In the genomic region with DNA sequence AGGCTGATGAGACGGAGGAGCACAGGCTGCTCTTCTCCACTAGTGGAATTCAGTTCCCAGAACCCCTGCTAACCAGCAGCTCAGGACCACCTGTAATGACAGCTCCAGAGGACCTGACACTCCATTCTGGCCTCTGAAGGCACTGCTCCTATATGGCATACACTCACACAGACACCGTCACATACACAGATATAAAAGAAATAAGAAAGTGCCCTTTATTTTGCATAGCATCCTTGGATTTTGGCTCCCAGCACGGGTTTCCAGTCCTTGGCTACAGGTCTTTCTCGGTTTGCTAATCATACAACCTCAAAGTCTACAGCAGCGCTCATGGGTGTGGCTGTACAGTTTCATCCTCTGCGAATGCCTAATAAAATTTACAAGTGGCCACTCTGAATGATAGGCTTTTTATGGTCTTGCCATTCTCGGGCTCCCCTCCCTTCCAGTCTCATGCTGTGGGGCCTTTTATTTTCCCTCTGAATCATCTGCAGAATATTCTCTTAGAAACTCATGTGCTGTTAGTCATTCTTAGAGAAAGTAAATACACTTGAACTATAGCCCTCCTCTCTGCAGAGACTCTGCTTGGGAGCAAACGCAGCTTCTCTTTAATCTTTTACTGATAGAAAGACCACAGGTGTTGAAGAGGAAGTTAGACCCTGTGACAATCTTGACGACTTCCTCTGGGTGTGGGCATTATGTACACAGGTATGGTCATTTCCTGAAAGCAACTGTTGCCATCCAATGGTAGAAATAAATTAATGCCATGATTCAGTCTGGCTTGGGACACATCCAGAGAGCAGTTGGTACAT, we compare ENCODE assay signal across 11 mouse cellular contexts.
DNase-seq lines count a peak whose midpoint lies in the region; ATAC-seq and TF ChIP-seq lines count a peak whose summit lies in the region.
"Had no signal": no experiment of that assay in that cellular context is flagged by ENCODE, and none has a peak within 500 bp of the region (broad histone marks: within the 10 kb centered on the region; RNA-seq: fewer than 3 reads in every experiment).

No protein-coding gene starts in this region.

- peak overlapping the region; percentile 24; the same call in 1 of the 2 replicates for H3K27ac ChIP-seq in heart, embryonic 13.5 days (replicated peaks)
- no peak overlapping the region for H3K27ac ChIP-seq in heart, adult 2 months
- H3K27ac ChIP-seq: hindbrain, embryonic 14.5 days had no signal

- no peak for TF ChIP-seq EP300 in heart, adult 2 months (IDR thresholded peaks at IDR 0.05; ENCODE audit: insufficient read depth, low read depth, low read length)

- no peak for DNase-seq in heart, adult 2 months
- DNase-seq in 416B (ENCODE audit: low read depth) (peak; percentile 28), R1 (ENCODE audit: low read depth, low spot score) (peak; percentile 30)
- DNase-seq in kidney, postnatal 36 days: no peak
- DNase-seq in frontal cortex, postnatal 10 days (ENCODE audit: low spot score in 2 of 2): no peak
- no peak for DNase-seq in gastrocnemius, adult 8-10 months (ENCODE audit: low spot score in 2 of 2)
- DNase-seq: gastrocnemius, postnatal 10 days; layer of hippocampus, postnatal 36 days had no signal

- no peak overlapping the region for H3K9ac ChIP-seq in heart, embryonic 13.5 days
- H3K9ac ChIP-seq in heart, adult 2 months (ENCODE audit: low read depth, low read length): no peak overlapping the region
- H3K9ac ChIP-seq: hindbrain, embryonic 14.5 days had no signal

- no peaks in the 10 kb centered on the region for H3K27me3 ChIP-seq in heart, embryonic 13.5 days (replicated peaks)
- H3K27me3 ChIP-seq in heart, adult 2 months (ENCODE audit: control insufficient read depth, insufficient read depth, low read length): no peaks in the 10 kb centered on the region

- no peaks in the 10 kb centered on the region for H3K9me3 ChIP-seq in heart, embryonic 13.5 days

- no peak for ATAC-seq in heart, embryonic 13.5 days (ENCODE audit: extremely low read depth, insufficient number of reproducible peaks, low FRiP score, low TSS enrichment)
- ATAC-seq in megakaryocyte, adult 5-6 weeks (ENCODE audit: poor library complexity, severe bottlenecking): peak; percentile 83

- no peak overlapping the region for H3K4me3 ChIP-seq in heart, embryonic 13.5 days
- no peak overlapping the region for H3K4me3 ChIP-seq in heart, adult 2 months

- WGBS in heart, embryonic 13.5 days: 69% methylated on average over 9 of the region's 9 CpGs
- WGBS in heart, adult 2 months: 70% methylated on average over 9 of the region's 9 CpGs

- peaks cover 51% of the 10 kb centered on the region for H3K4me1 ChIP-seq in heart, embryonic 13.5 days
- H3K4me1 ChIP-seq in heart, adult 2 months (ENCODE audit: control insufficient read depth, insufficient read depth, low read length): peaks cover 5% of the 10 kb centered on the region

- TF ChIP-seq CTCF in heart, adult 2 months (IDR thresholded peaks at IDR 0.05): no peak

- no peaks in the 10 kb centered on the region for H3K79me2 ChIP-seq in heart, adult 2 months (replicated peaks; ENCODE audit: control insufficient read depth, insufficient read depth, low read length)

- TF ChIP-seq POLR2A in heart, adult 2 months (IDR thresholded peaks at IDR 0.05; ENCODE audit: insufficient read depth, low read depth, low read length): no peak

- H3K4me2 ChIP-seq in heart, embryonic 13.5 days: no peak overlapping the region
- H3K4me2 ChIP-seq: hindbrain, embryonic 14.5 days had no signal

- intact Hi-C loops in heart, adult 2 months (cut with DNase I): no loop called here

- no peaks in the 10 kb centered on the region for H3K36me3 ChIP-seq in heart, embryonic 13.5 days
- no peaks in the 10 kb centered on the region for H3K36me3 ChIP-seq in heart, adult 2 months (ENCODE audit: control insufficient read depth, insufficient read depth, low read length)

Comparison
In these comparisons a context has a peak if more than half of its experiments do, and no peak if none do; other contexts are left out.
1. DNase-seq: peak in 416B (single experiment) and R1 (single experiment); none in heart, adult 2 months (0 of 2), kidney, postnatal 36 days (0 of 2), frontal cortex, postnatal 10 days (0 of 2) and gastrocnemius, adult 8-10 months (0 of 2).